Mouse (Mus musculus) ES-Bruce4 (cell line): ENCODE measurements around the gene Mxd4. TPM values are rescaled to one million over a fixed set of nuclear protein-coding genes. Genes with fewer than 3 reads are reported as not detected.
A peak's percentile ranks its signal among the peaks of the same experiment; 100 is the strongest.

Source experiments
- H3K27ac ChIP-seq: 2 replicates; pipeline ENCODE4 v1.5.1; 2012; ENCODE audit warnings: low read length, inconsistent platforms; ENCODE audit not compliant: insufficient read depth
- H3K27me3 ChIP-seq: 2 replicates; pipeline ENCODE4 v1.6.1; 2012; ENCODE audit warnings: mild to moderate bottlenecking, low read length, inconsistent platforms; ENCODE audit not compliant: control insufficient read depth, poor library complexity, insufficient read depth, severe bottlenecking
- H3K36me3 ChIP-seq: 2 replicates; pipeline ENCODE4 v1.6.1; 2012; ENCODE audit warnings: inconsistent platforms, mild to moderate bottlenecking, low read length, moderate library complexity; ENCODE audit not compliant: control insufficient read depth, poor library complexity, insufficient read depth, severe bottlenecking
- H3K4me1 ChIP-seq: one replicate; pipeline ENCODE4 v1.8.1; 2011; ENCODE audit warnings: low read length; ENCODE audit not compliant: control insufficient read depth, insufficient read depth
- H3K4me3 ChIP-seq: 2 replicates; pipeline ENCODE4 v1.5.1; 2011; ENCODE audit warnings: low read depth, mild to moderate bottlenecking, low read length
- H3K9ac ChIP-seq: 2 replicates; pipeline ENCODE4 v1.6.1; 2012; ENCODE audit warnings: low read depth, mild to moderate bottlenecking, inconsistent platforms; ENCODE audit not compliant: poor library complexity, severe bottlenecking
- H3K9me3 ChIP-seq: replicated peaks from 2 replicates; pipeline ENCODE4 v1.6.1; 2012; ENCODE audit warnings: mild to moderate bottlenecking, low read length, inconsistent platforms; ENCODE audit not compliant: control insufficient read depth, poor library complexity, insufficient read depth, severe bottlenecking
- CTCF ChIP-seq: IDR thresholded peaks from one replicate; pipeline ENCODE4 v1.8.1; 2011; ENCODE audit warnings: low read depth, low read length
- EP300 ChIP-seq: IDR thresholded peaks from 2 replicates; pipeline ENCODE4 v1.6.1; 2011; ENCODE audit warnings: low read depth, low read length; ENCODE audit not compliant: insufficient read depth
- POLR2A ChIP-seq: IDR thresholded peaks from one replicate; pipeline ENCODE4 v1.8.1; 2011; ENCODE audit warnings: low read length; ENCODE audit not compliant: insufficient read depth
- polyA plus RNA-seq: library from polyadenylated mRNA; stranded (reverse); fragments of >200 nt; gene quantifications from 2 replicates; pipeline ENCODE4 v1.2.4, GENCODE M21; 2011; ENCODE audit warnings: low read depth; ENCODE audit not compliant: missing spikeins, insufficient read depth, insufficient read length

Gene Mxd4
- polyA plus RNA-seq, 1 experiment = 6.5 TPM

- TF ChIP-seq POLR2A = no peak
- TF ChIP-seq EP300 = no peak
- no peak for TF ChIP-seq CTCF
- no peaks in the 10 kb centered on the region for H3K36me3 ChIP-seq
- H3K4me3 ChIP-seq = no peak overlapping the region
- H3K27ac ChIP-seq = no peak overlapping the region
- no peaks in the 10 kb centered on the region for H3K9me3 ChIP-seq
- H3K27me3 ChIP-seq = no peaks in the 10 kb centered on the region
- H3K9ac ChIP-seq = no peak overlapping the region
- no peaks in the 10 kb centered on the region for H3K4me1 ChIP-seq
These were observed 8.3 kb upstream of the Mxd4 start for GRCm38 (mm10) chr5:34195786-34196185.

GRCm38 (mm10) chr5:34194975-34195662, 7.6 kb upstream of the Mxd4 start:
- no peaks in the 10 kb centered on the region for H3K36me3 ChIP-seq
- H3K27me3 ChIP-seq = no peaks in the 10 kb centered on the region
- no peak overlapping the region for H3K27ac ChIP-seq
- TF ChIP-seq EP300 (no peak), POLR2A (no peak), CTCF (no peak)
- no peaks in the 10 kb centered on the region for H3K9me3 ChIP-seq
- no peak overlapping the region for H3K9ac ChIP-seq
- no peaks in the 10 kb centered on the region for H3K4me1 ChIP-seq
- no peak overlapping the region for H3K4me3 ChIP-seq

GRCm38 (mm10) chr5:34194426-34194825, 6.9 kb upstream of the Mxd4 start:
- H3K36me3 ChIP-seq = no peaks in the 10 kb centered on the region
- H3K4me1 ChIP-seq = no peaks in the 10 kb centered on the region
- no peaks in the 10 kb centered on the region for H3K27me3 ChIP-seq
- H3K9me3 ChIP-seq = no peaks in the 10 kb centered on the region
- H3K27ac ChIP-seq = no peak overlapping the region
- TF ChIP-seq POLR2A = no peak
- TF ChIP-seq EP300 = no peak
- TF ChIP-seq CTCF = no peak
- no peak overlapping the region for H3K9ac ChIP-seq
- no peak overlapping the region for H3K4me3 ChIP-seq

- TF ChIP-seq POLR2A (no peak), EP300 (no peak), CTCF (peak; percentile 24)
These were observed 4.3 kb upstream of the Mxd4 start for GRCm38 (mm10) chr5:34191843-34192242.

GRCm38 (mm10) chr5:34191021-34191420, 3.5 kb upstream of the Mxd4 start:
- Histone ChIP-seq H3K4me3 (no peak overlapping the region), H3K27ac (no peak overlapping the region), H3K27me3 (no peaks in the 10 kb centered on the region), H3K36me3 (no peaks in the 10 kb centered on the region), H3K9ac (no peak overlapping the region), H3K9me3 (no peaks in the 10 kb centered on the region), H3K4me1 (no peaks in the 10 kb centered on the region)
- TF ChIP-seq CTCF (no peak), EP300 (no peak), POLR2A (no peak)

More at GRCm38 (mm10) chr5:34191843-34192242, 4.3 kb upstream of the Mxd4 start:
- H3K4me1 ChIP-seq = no peaks in the 10 kb centered on the region
- H3K27ac ChIP-seq = no peak overlapping the region
- H3K9ac ChIP-seq = no peak overlapping the region
- H3K4me3 ChIP-seq = no peak overlapping the region
- no peaks in the 10 kb centered on the region for H3K9me3 ChIP-seq
- no peaks in the 10 kb centered on the region for H3K27me3 ChIP-seq
- H3K36me3 ChIP-seq = no peaks in the 10 kb centered on the region

- no peaks in the 10 kb centered on the region for H3K27me3 ChIP-seq
- H3K4me1 ChIP-seq = no peaks in the 10 kb centered on the region
- no peak overlapping the region for H3K9ac ChIP-seq
- no peaks in the 10 kb centered on the region for H3K36me3 ChIP-seq
- TF ChIP-seq POLR2A (no peak), EP300 (no peak), CTCF (no peak)
- no peaks in the 10 kb centered on the region for H3K9me3 ChIP-seq
- H3K27ac ChIP-seq = no peak overlapping the region
- H3K4me3 ChIP-seq = no peak overlapping the region
These were observed 2.0 kb upstream of the Mxd4 start for GRCm38 (mm10) chr5:34189521-34189920.
